Mouse (Mus musculus): ENCODE results near the gene Pts.

Gene Pts

GRCm38 (mm10) chr9:50490836-50491235 is 37.7 kb downstream of the Pts start:
- no peak for DNase-seq (ENCODE audit: low spot score)

DNA sequence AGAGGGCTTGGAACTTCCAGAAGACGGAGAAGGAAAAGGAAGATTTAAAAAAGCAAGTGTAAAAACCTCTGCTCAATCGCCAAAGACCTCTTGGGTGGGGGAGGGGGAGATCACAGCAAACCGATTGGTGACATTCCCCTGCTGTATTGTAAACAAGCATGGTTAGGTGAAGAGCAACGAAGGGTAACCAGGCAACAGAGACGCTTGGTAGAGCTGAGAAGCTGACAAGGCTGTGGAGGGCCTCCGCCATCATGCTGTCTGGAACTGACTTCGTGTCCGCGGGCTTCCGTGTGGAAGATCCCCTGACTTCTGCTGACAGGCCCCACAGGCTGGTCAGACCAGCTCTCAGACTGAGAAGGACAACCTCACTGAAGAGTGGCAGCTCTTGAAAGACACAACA is 43.0 kb downstream of the Pts start:
- no peak for DNase-seq (ENCODE audit: low spot score)

GRCm38 (mm10) chr9:50482743-50483142 is 45.8 kb downstream of the Pts start:
- DNase-seq (ENCODE audit: low spot score) = peak; percentile 27

DNA sequence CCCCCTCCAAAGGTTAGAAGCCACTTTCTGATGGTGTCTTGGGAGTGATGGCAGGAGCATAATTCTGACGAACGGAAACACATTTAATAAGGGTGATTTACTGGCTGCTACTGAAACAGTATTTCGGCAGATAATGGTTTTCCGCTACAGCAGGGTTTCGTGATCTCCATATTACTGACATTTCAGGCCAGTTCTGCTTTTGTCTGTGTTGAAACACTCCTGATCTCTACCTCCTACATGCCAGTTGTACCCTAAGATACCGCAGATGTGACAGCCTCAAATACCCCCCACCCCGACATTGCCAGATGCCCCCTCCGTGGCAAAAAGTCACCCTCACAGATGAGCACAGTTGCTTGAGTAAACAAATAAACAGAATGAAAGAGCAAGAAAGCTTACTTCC is 49.0 kb downstream of the Pts start:
- no peak for DNase-seq (ENCODE audit: low spot score)

DNA sequence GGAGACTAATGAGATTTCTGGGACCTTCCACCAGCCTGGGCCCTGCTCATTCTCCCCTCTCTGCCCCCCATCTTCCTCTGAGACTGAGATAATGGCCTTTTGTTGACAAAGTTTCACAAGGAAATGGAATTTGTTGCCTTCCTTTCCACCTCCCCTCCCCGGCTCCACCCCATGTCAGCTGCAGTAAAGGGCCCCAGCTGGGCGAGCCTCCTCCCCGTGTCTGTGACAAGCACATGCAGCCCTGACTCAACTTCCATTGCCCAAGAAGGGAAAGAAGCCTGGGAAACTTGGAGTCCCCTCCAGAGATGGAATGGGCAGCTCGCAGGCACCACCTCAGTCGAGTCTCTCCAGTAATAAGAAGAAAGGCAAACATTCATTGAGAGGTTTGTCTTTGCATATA is 49.7 kb downstream of the Pts start:
- no peak for DNase-seq (ENCODE audit: low spot score)

GRCm38 (mm10) chr9:50477270-50477669 is 51.3 kb downstream of the Pts start:
- no peak for DNase-seq (ENCODE audit: low spot score)

DNA sequence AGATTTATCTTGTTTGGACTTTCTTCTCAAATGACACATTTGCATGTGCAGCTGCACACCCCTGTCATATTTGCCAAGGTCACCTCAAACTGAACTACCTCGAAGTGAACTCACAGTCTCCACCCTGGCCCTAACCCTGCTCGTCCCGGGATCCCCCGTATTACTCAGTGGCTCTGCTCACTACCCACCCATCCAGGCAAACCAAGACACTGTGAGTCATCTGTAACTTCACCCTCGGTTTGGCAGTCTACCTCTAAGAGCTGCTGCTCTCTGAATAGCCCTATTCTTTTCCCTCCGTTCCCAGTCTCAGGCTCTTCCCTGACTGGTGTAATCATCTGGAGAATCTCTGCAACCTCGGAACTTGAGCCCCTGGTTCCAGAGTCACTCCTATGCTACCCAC is 51.9 kb downstream of the Pts start:
- no peak for DNase-seq (ENCODE audit: low spot score)

DNA sequence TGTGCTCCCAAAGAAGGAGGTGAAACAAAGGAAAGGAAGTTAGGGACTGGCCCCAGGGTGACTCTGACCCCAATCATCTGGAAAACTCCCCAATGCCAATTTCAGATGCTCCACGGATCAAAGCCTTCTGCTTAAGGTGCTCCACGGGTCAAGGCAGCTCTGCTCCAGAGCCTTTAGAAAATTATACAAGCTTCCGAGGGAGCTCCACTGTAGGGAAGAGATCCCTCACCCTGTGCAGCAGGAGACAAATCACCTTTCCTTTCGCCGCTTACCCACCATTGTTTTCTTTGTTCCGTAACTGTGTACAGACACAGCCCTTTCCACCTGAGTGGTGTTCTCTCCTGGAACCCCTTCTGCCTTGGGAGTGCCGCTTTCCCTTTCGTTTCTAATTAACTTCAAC is 52.8 kb downstream of the Pts start:
- DNase-seq (ENCODE audit: low spot score) = no peak

- no peak for DNase-seq (ENCODE audit: low spot score)
Measured at GRCm38 (mm10) chr9:50475318-50475717, 53.2 kb downstream of the Pts start.

Measured in layer of hippocampus, adult 11-12 months (tissue).